Mouse (Mus musculus): ENCODE results near the gene Arl15.
A peak's percentile ranks its signal among the peaks of the same experiment; 100 is the strongest.
"Not testable (repeated sequence)": the region's sequence is repeated elsewhere in the genome, so short reads cannot be mapped to it uniquely, and the experiment has no call there.

Arl15 gene

GRCm38 (mm10) chr13:113794039-113794704 lies at the start of gene Arl15:
Gene Arl15, plus strand, starts transcription at chr13:113794505.
- peak; percentile 96 to 98 for DNase-seq (ENCODE audit: low spot score in 2 of 2)

- no peak for DNase-seq (ENCODE audit: low spot score in 2 of 2)
Measured at GRCm38 (mm10) chr13:113745301-113745700, 49.0 kb upstream of the Arl15 start.

- no peak for DNase-seq (ENCODE audit: low spot score in 2 of 2)
Measured at GRCm38 (mm10) chr13:113750766-113751165, 43.5 kb upstream of the Arl15 start.

- no peak for DNase-seq (ENCODE audit: low spot score in 2 of 2)
Measured at GRCm38 (mm10) chr13:113754731-113755689, 39.3 kb upstream of the Arl15 start.

- DNase-seq (ENCODE audit: low spot score in 2 of 2) = no peak
Measured at GRCm38 (mm10) chr13:113755779-113756178, 38.5 kb upstream of the Arl15 start.

- DNase-seq (ENCODE audit: low spot score in 2 of 2) = no peak
Measured at GRCm38 (mm10) chr13:113761717-113762116, 32.6 kb upstream of the Arl15 start.

- no peak for DNase-seq (ENCODE audit: low spot score in 2 of 2)
Measured at GRCm38 (mm10) chr13:113762766-113763516, 31.4 kb upstream of the Arl15 start.

- no peak for DNase-seq (ENCODE audit: low spot score in 2 of 2)
Measured at GRCm38 (mm10) chr13:113765411-113765810, 28.9 kb upstream of the Arl15 start.

GRCm38 (mm10) chr13:113769829-113770228 lies 24.5 kb upstream of the Arl15 start:
- DNase-seq (ENCODE audit: low spot score in 2 of 2) = no peak

- DNase-seq (ENCODE audit: low spot score in 2 of 2) = no peak
Measured at GRCm38 (mm10) chr13:113770340-113770739, 24.0 kb upstream of the Arl15 start.

GRCm38 (mm10) chr13:113771340-113771739 lies 23.0 kb upstream of the Arl15 start:
- DNase-seq (ENCODE audit: low spot score in 2 of 2) = no peak

GRCm38 (mm10) chr13:113774799-113775198 lies 19.5 kb upstream of the Arl15 start:
- DNase-seq (ENCODE audit: low spot score in 2 of 2) = no peak

GRCm38 (mm10) chr13:113775244-113776140 lies 18.8 kb upstream of the Arl15 start:
- no peak for DNase-seq (ENCODE audit: low spot score in 2 of 2)

- no peak for DNase-seq (ENCODE audit: low spot score in 2 of 2)
Measured at GRCm38 (mm10) chr13:113785803-113786202, 8.5 kb upstream of the Arl15 start.

GRCm38 (mm10) chr13:113787136-113787535 lies 7.2 kb upstream of the Arl15 start:
- DNase-seq (ENCODE audit: low spot score in 2 of 2) = no peak

- not testable (repeated sequence) for DNase-seq (ENCODE audit: low spot score in 2 of 2)
Measured at GRCm38 (mm10) chr13:113790016-113790415, 4.3 kb upstream of the Arl15 start.

GRCm38 (mm10) chr13:113793637-113794036 lies 668 bp upstream of the Arl15 start:
- no peak for DNase-seq (ENCODE audit: low spot score in 2 of 2)

GRCm38 (mm10) chr13:113794705-113795655 lies 675 bp downstream of the Arl15 start:
- DNase-seq (ENCODE audit: low spot score in 2 of 2) = peak in 1 of 2 experiments; percentile 43

- no peak for DNase-seq (ENCODE audit: low spot score in 2 of 2)
Measured at GRCm38 (mm10) chr13:113797378-113797777, 3.1 kb downstream of the Arl15 start.

GRCm38 (mm10) chr13:113799361-113799760 lies 5.1 kb downstream of the Arl15 start:
- DNase-seq (ENCODE audit: low spot score in 2 of 2) = no peak

All from frontal cortex, postnatal 10 days (tissue).